Mouse (Mus musculus): ENCODE data around the gene Ctsh. TPM values are rescaled to one million over a fixed set of nuclear protein-coding genes. Genes with fewer than 3 reads are reported as not detected.
"Not testable (repeated sequence)": the region's sequence is repeated elsewhere in the genome, so short reads cannot be mapped to it uniquely, and the experiment has no call there.

Ctsh gene
- polyA plus RNA-seq, 2 experiments = 34.7 to 87.0 TPM

DNA sequence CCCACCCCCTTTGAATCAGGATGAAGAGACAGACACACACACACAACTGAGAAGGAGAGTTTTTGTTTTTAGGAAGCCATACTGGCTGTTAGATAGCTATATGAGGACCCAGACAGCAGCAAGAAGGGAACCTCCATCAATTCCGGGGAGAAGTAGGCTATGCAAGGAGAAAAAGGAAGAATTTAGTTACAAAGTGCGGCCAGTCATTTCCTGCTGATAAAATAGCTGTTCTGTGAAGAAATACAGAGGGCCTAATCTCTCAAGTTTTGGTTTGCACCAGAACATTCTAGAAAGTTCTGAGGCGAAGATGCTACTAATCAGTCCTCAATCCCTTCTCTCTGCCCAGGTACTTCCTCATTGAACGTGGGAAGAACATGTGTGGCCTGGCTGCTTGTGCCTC is 21.4 kb downstream of the Ctsh start:
- H3K36me3 ChIP-seq (replicated peaks; ENCODE audit: control insufficient read depth, insufficient read depth, low read depth) = no peaks in the 10 kb centered on the region
- TF ChIP-seq EP300 (IDR thresholded peaks at IDR 0.05; ENCODE audit: low read depth) = no peak
- TF ChIP-seq CTCF (IDR thresholded peaks at IDR 0.05; ENCODE audit: low read depth) = no peak
- no peaks in the 10 kb centered on the region for H3K9me3 ChIP-seq (ENCODE audit: control insufficient read depth, low read length)
- H3K4me1 ChIP-seq (replicated peaks; ENCODE audit: control insufficient read depth in 2 of 2, insufficient read depth in 2 of 2, low read length in 1 of 2) = no peaks in the 10 kb centered on the region
- no peak overlapping the region for H3K27ac ChIP-seq
- H3K27me3 ChIP-seq (ENCODE audit: control insufficient read depth, insufficient read depth, low read length) = no peaks in the 10 kb centered on the region
- 17% methylated on average over 4 of the region's 4 CpGs for WGBS (ENCODE audit: insufficient replicate concordance)
- ATAC-seq (ENCODE audit: insufficient read depth) (no peak), DNase-seq (ENCODE audit: low read depth in 3 of 3, low spot score in 3 of 3) (no peak)
- H3K9ac ChIP-seq (replicated peaks) = no peak overlapping the region
- no peak overlapping the region for H3K4me3 ChIP-seq (ENCODE audit: insufficient read depth in 1 of 2, low read depth in 2 of 2, low read length in 2 of 2)
- no peak overlapping the region for H3K4me2 ChIP-seq (ENCODE audit: low read depth)

DNA sequence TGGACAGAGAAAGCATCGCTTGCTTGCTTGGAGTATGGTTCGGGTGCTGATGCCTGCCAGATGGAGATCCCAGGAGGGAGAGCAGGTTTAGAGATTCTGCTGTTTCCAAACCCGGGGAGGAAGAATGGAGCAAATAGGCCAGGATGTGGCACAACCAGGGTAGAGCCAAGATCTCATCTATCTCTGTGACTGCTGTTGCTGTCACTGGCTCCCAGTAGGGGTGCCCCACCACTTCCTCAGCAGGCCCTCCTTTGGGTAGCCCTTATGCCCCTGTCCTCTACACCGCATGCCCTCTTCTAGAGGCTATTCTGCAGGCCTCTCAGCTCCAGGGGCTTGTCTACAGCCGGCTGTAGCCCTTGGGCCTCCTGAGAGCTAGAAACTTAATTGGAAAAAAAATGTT is 22.2 kb downstream of the Ctsh start:
- H3K27me3 ChIP-seq (ENCODE audit: control insufficient read depth, insufficient read depth, low read length) = no peaks in the 10 kb centered on the region
- H3K4me2 ChIP-seq (ENCODE audit: low read depth) = no peak overlapping the region
- DNase-seq (ENCODE audit: low read depth in 3 of 3, low spot score in 3 of 3) (no peak), ATAC-seq (ENCODE audit: insufficient read depth) (no peak)
- H3K4me1 ChIP-seq (replicated peaks; ENCODE audit: control insufficient read depth in 2 of 2, insufficient read depth in 2 of 2, low read length in 1 of 2) = no peaks in the 10 kb centered on the region
- H3K9ac ChIP-seq (replicated peaks) = no peak overlapping the region
- no peaks in the 10 kb centered on the region for H3K9me3 ChIP-seq (ENCODE audit: control insufficient read depth, low read length)
- H3K4me3 ChIP-seq (ENCODE audit: insufficient read depth in 1 of 2, low read depth in 2 of 2, low read length in 2 of 2) = no peak overlapping the region
- TF ChIP-seq CTCF (IDR thresholded peaks at IDR 0.05; ENCODE audit: low read depth) = no peak
- no peak for TF ChIP-seq EP300 (IDR thresholded peaks at IDR 0.05; ENCODE audit: low read depth)
- 61% methylated on average over 5 of the region's 5 CpGs for WGBS (ENCODE audit: insufficient replicate concordance)
- no peak overlapping the region for H3K27ac ChIP-seq
- no peaks in the 10 kb centered on the region for H3K36me3 ChIP-seq (replicated peaks; ENCODE audit: control insufficient read depth, insufficient read depth, low read depth)

DNA sequence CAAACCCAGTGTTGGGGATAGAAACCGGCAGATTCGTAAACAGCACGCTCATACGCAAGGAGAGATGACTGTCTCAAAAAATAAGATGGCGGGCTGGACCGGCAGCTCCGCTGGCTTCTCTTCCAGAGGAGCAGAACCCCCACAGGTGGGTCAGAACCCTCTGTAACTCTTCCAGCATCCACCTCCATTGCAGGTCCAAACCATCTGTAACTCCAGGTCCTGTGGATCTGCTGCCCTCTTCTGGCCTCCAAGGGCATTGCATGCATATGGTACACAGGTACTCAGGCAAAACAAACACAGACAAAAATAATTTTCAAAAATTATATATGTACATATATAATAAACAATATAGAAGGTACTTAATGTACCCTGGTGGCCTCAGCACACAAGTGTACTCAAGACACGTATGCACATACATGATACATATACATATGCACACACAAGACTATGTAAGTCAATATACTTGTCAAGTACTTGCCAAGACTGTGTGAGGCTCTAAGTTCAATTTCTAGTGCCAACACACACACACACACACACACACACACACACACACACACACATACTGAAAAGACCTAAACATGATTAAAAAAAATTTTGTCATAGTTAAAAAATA is 23.0 kb downstream of the Ctsh start:
- H3K4me3 ChIP-seq (ENCODE audit: insufficient read depth in 1 of 2, low read depth in 2 of 2, low read length in 2 of 2) = no peak overlapping the region
- WGBS (ENCODE audit: insufficient replicate concordance) = 56% methylated on average over 8 of the region's 8 CpGs
- no peak overlapping the region for H3K4me2 ChIP-seq (ENCODE audit: low read depth)
- no peaks in the 10 kb centered on the region for H3K9me3 ChIP-seq (ENCODE audit: control insufficient read depth, low read length)
- H3K27ac ChIP-seq = no peak overlapping the region
- no peak overlapping the region for H3K9ac ChIP-seq (replicated peaks)
- DNase-seq (ENCODE audit: low read depth in 3 of 3, low spot score in 3 of 3) (peak in 1 of 3 experiments; percentile 24), ATAC-seq (ENCODE audit: insufficient read depth) (0 out of 2 replicates have a peak, but pooled peaks have one; percentile 26)
- H3K27me3 ChIP-seq (ENCODE audit: control insufficient read depth, insufficient read depth, low read length) = no peaks in the 10 kb centered on the region
- TF ChIP-seq EP300 (IDR thresholded peaks at IDR 0.05; ENCODE audit: low read depth) (no peak), CTCF (IDR thresholded peaks at IDR 0.05; ENCODE audit: low read depth) (peak; percentile 91)
- no peaks in the 10 kb centered on the region for H3K36me3 ChIP-seq (replicated peaks; ENCODE audit: control insufficient read depth, insufficient read depth, low read depth)
- no peaks in the 10 kb centered on the region for H3K4me1 ChIP-seq (replicated peaks; ENCODE audit: control insufficient read depth in 2 of 2, insufficient read depth in 2 of 2, low read length in 1 of 2)

DNA sequence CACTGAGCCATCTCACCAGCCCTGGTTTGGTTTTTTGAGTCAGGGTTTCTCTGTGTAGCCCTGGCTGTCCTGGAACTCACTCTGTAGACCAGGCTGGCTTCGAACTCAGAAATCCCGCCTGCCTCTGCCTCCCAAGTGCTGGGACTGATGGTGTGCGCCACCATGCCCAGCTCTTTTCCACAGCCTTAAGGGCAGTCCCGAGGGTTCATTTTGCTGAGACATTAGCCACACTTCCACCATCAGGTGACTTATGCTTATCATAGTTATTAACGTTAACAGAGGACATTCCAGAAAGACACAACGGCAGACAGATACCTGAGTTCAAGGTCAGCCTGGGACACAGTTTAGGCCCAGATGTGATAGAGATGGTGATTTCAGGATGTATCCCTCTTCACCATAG is 28.0 kb downstream of the Ctsh start:
- H3K4me2 ChIP-seq (ENCODE audit: low read depth); H3K4me3 ChIP-seq (ENCODE audit: insufficient read depth in 1 of 2, low read depth in 2 of 2, low read length in 2 of 2); H3K27me3 ChIP-seq (ENCODE audit: control insufficient read depth, insufficient read depth, low read length); DNase-seq (ENCODE audit: low read depth in 3 of 3, low spot score in 3 of 3); H3K9ac ChIP-seq (replicated peaks); H3K27ac ChIP-seq; H3K9me3 ChIP-seq (ENCODE audit: control insufficient read depth, low read length); H3K36me3 ChIP-seq (replicated peaks; ENCODE audit: control insufficient read depth, insufficient read depth, low read depth); H3K4me1 ChIP-seq (replicated peaks; ENCODE audit: control insufficient read depth in 2 of 2, insufficient read depth in 2 of 2, low read length in 1 of 2); ATAC-seq (ENCODE audit: insufficient read depth): not testable (repeated sequence)
- 71% methylated on average over 6 of the region's 6 CpGs for WGBS (ENCODE audit: insufficient replicate concordance)

DNA sequence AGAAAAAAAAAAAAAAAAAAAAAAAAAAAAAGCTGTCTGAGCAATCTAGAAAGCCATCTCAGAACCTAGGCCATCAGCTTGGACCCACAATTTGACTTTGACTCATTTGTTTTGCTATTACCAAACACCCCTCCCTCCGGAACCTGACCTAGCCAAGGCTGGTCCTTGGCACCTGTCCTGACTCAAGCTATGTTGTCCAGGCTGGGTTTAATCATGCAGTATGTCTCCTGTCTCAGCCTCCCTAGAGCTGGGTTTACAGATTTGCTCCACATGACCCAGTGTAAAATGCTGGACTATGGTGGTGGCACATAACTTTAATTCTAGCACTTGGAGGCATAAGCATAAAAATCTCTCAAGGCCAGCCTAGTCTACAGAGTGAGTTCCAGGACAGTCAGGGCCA is 29.0 kb downstream of the Ctsh start:
- Histone ChIP-seq H3K36me3 (replicated peaks; ENCODE audit: control insufficient read depth, insufficient read depth, low read depth) (no peaks in the 10 kb centered on the region; the same call in 1 of the 2 replicates), H3K4me3 (ENCODE audit: insufficient read depth in 1 of 2, low read depth in 2 of 2, low read length in 2 of 2) (no peak overlapping the region), H3K27me3 (ENCODE audit: control insufficient read depth, insufficient read depth, low read length) (no peaks in the 10 kb centered on the region), H3K4me2 (ENCODE audit: low read depth) (no peak overlapping the region), H3K4me1 (replicated peaks; ENCODE audit: control insufficient read depth in 2 of 2, insufficient read depth in 2 of 2, low read length in 1 of 2) (no peaks in the 10 kb centered on the region), H3K27ac (no peak overlapping the region), H3K9me3 (ENCODE audit: control insufficient read depth, low read length) (no peaks in the 10 kb centered on the region), H3K9ac (replicated peaks) (no peak overlapping the region)
- no peak for ATAC-seq (ENCODE audit: insufficient read depth)
- DNase-seq (ENCODE audit: low read depth in 3 of 3, low spot score in 3 of 3) = no peak
- 74% methylated on average over 1 of the region's 1 CpGs for WGBS (ENCODE audit: insufficient replicate concordance)
- no peak for TF ChIP-seq CTCF (IDR thresholded peaks at IDR 0.05; ENCODE audit: low read depth)
- TF ChIP-seq EP300 (IDR thresholded peaks at IDR 0.05; ENCODE audit: low read depth) = no peak

Measured in liver, embryonic 14.5 days (tissue).